In the genomic region with DNA sequence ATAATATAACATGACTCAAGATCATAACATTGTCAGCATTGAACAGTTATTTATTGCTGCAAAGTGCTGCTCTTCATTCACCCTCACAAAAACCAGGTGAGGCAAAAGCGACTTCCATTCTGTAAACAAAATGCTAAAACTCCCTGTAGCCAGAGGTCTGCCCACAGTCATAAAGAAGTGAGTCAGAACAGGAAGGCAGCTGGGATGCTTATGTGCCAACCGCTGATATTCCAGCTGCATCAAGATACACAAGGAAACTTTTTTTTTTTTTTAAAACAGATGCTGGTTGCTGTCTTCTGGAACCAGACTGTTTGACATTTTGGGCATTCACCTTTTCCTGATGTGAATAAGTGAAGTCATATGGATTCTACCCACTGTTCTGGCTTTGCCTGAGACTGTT, we compare ENCODE assay signal across 22 mouse cellular contexts.
DNase-seq lines count a peak whose midpoint lies in the region; ATAC-seq and TF ChIP-seq lines count a peak whose summit lies in the region.
"Had no signal": no experiment of that assay in that cellular context is flagged by ENCODE, and none has a peak within 500 bp of the region (broad histone marks: within the 10 kb centered on the region; RNA-seq: fewer than 3 reads in every experiment).

No protein-coding gene starts in this region.

- no peak overlapping the region for H3K27ac ChIP-seq in embryonic facial prominence, embryonic 14.5 days (replicated peaks; ENCODE audit: low read depth, low read length)
- H3K27ac ChIP-seq in embryonic facial prominence, embryonic 10.5 days (replicated peaks) = no peak overlapping the region
- no peak overlapping the region for H3K27ac ChIP-seq in CH12.LX (ENCODE audit: insufficient read depth, low read depth)
- H3K27ac ChIP-seq in intestine, embryonic 15.5 days = no peak overlapping the region
- H3K27ac ChIP-seq: embryonic facial prominence, embryonic 13.5 days; forebrain, embryonic 10.5 days; forebrain, embryonic 13.5 days; gastrocnemius, adult 2 months; hindbrain, embryonic 12.5 days; hindbrain, embryonic 15.5 days had no signal

- H3K27me3 ChIP-seq in embryonic facial prominence, embryonic 14.5 days (replicated peaks; ENCODE audit: control insufficient read depth, insufficient read depth, low read length) = no peaks in the 10 kb centered on the region
- no peaks in the 10 kb centered on the region for H3K27me3 ChIP-seq in embryonic facial prominence, embryonic 10.5 days (replicated peaks; ENCODE audit: low read depth, poor library complexity, severe bottlenecking)
- H3K27me3 ChIP-seq in CH12.LX (replicated peaks) (no peaks in the 10 kb centered on the region), myocyte (ENCODE audit: control insufficient read depth, insufficient read depth, insufficient read length) (no peaks in the 10 kb centered on the region)
- no peaks in the 10 kb centered on the region for H3K27me3 ChIP-seq in intestine, embryonic 15.5 days (replicated peaks)
- H3K27me3 ChIP-seq: embryonic facial prominence, embryonic 13.5 days; forebrain, embryonic 13.5 days; hindbrain, embryonic 12.5 days; hindbrain, embryonic 15.5 days had no signal

- no peak overlapping the region for H3ac ChIP-seq in myocyte (ENCODE audit: control insufficient read depth, insufficient read length)

- no peak overlapping the region for H3K4me2 ChIP-seq in embryonic facial prominence, embryonic 14.5 days (ENCODE audit: low read depth, low read length)
- H3K4me2 ChIP-seq in CH12.LX (ENCODE audit: insufficient read depth, low read depth, poor library complexity, severe bottlenecking) (no peak overlapping the region), myocyte (ENCODE audit: low read depth) (no peak overlapping the region)
- no peak overlapping the region for H3K4me2 ChIP-seq in intestine, embryonic 15.5 days (replicated peaks)
- H3K4me2 ChIP-seq: embryonic facial prominence, embryonic 13.5 days; forebrain, embryonic 13.5 days; heart, embryonic 11.5 days; hindbrain, embryonic 12.5 days; hindbrain, embryonic 15.5 days had no signal

- no peak for TF ChIP-seq POLR2A in CH12.LX (IDR thresholded peaks at IDR 0.05; ENCODE audit: low read depth, low read length)
- no peak for TF ChIP-seq POLR2A in myocyte (IDR thresholded peaks at IDR 0.05; ENCODE audit: insufficient read length, low read depth)

- in situ Hi-C loops in CH12.LX (cut with MboI; ENCODE audit: low pct_ligation_motif_present, low pct_unique_long_range_greater_than_20kb, low sequenced_read_pairs) = no loop called here

- no peaks in the 10 kb centered on the region for H3K4me1 ChIP-seq in embryonic facial prominence, embryonic 14.5 days (ENCODE audit: control insufficient read depth, insufficient read depth, low read length)
- no peaks in the 10 kb centered on the region for H3K4me1 ChIP-seq in embryonic facial prominence, embryonic 10.5 days
- H3K4me1 ChIP-seq in CH12.LX (ENCODE audit: control insufficient read depth in 1 of 2, insufficient read depth in 2 of 2) = peaks cover 0 to 32% of the 10 kb centered on the region in 2 experiments; a peak in 2 of 4 replicates
- no peaks in the 10 kb centered on the region for H3K4me1 ChIP-seq in intestine, embryonic 15.5 days (replicated peaks)
- H3K4me1 ChIP-seq: embryonic facial prominence, embryonic 13.5 days; forebrain, embryonic 10.5 days; forebrain, embryonic 13.5 days; hindbrain, embryonic 12.5 days; hindbrain, embryonic 15.5 days had no signal

- no peak for ATAC-seq in embryonic facial prominence, embryonic 14.5 days (ENCODE audit: low read depth)
- no peak for ATAC-seq in intestine, embryonic 15.5 days
- ATAC-seq: forebrain, embryonic 13.5 days; forebrain, embryonic 16.5 days had no signal

- peak; percentile 1 for DNase-seq in embryonic facial prominence, embryonic 14.5 days (ENCODE audit: low spot score)
- DNase-seq in embryonic facial prominence, embryonic 10.5 days (ENCODE audit: low spot score) = no peak
- DNase-seq in CH12.LX (ENCODE audit: extremely low read depth) = no peak
- DNase-seq in cerebellum, postnatal 4 days (ENCODE audit: low spot score in 2 of 2) = no peak
- DNase-seq: adrenal gland, postnatal 10 days; adrenal gland, postnatal 36 days; cerebellum, adult 18-20 months; cerebellum, adult 9-10 months; cerebellum, postnatal 14 days; gastrocnemius, adult 2 months; gastrocnemius, postnatal 14 days; heart, adult 11 months; kidney, adult 11 months had no signal

- no peak overlapping the region for H3K4me3 ChIP-seq in embryonic facial prominence, embryonic 14.5 days (ENCODE audit: low read depth, low read length)
- no peak overlapping the region for H3K4me3 ChIP-seq in embryonic facial prominence, embryonic 10.5 days
- H3K4me3 ChIP-seq in CH12.LX (replicated peaks in 1 of 3; ENCODE audit: low read depth in 2 of 3, low read length in 2 of 3, poor library complexity in 1 of 3) (no peak overlapping the region), myocyte (no peak overlapping the region)
- no peak overlapping the region for H3K4me3 ChIP-seq in intestine, embryonic 15.5 days (replicated peaks)
- H3K4me3 ChIP-seq: embryonic facial prominence, embryonic 13.5 days; forebrain, embryonic 10.5 days; forebrain, embryonic 13.5 days; gastrocnemius, adult 2 months; hindbrain, embryonic 12.5 days; hindbrain, embryonic 15.5 days had no signal

- H3K36me3 ChIP-seq in embryonic facial prominence, embryonic 14.5 days (ENCODE audit: control insufficient read depth, insufficient read depth, low read length) = no peaks in the 10 kb centered on the region
- no peaks in the 10 kb centered on the region for H3K36me3 ChIP-seq in embryonic facial prominence, embryonic 10.5 days (replicated peaks)
- H3K36me3 ChIP-seq in CH12.LX (replicated peaks in 1 of 2; ENCODE audit: control insufficient read depth in 1 of 2, insufficient read depth in 1 of 2, low read length in 1 of 2) (no peaks in the 10 kb centered on the region), myocyte (ENCODE audit: control insufficient read depth, insufficient read depth) (no peaks in the 10 kb centered on the region)
- H3K36me3 ChIP-seq in intestine, embryonic 15.5 days = no peaks in the 10 kb centered on the region
- H3K36me3 ChIP-seq: embryonic facial prominence, embryonic 13.5 days; forebrain, embryonic 10.5 days; hindbrain, embryonic 12.5 days; hindbrain, embryonic 15.5 days had no signal

- no peak for TF ChIP-seq RAD21 in CH12.LX (IDR thresholded peaks at IDR 0.05; ENCODE audit: low read depth, low read length)

- no peaks in the 10 kb centered on the region for H3K79me2 ChIP-seq in CH12.LX (replicated peaks; ENCODE audit: control insufficient read depth, extremely low read depth, insufficient read depth, poor library complexity, severe bottlenecking)
- no peaks in the 10 kb centered on the region for H3K79me2 ChIP-seq in myocyte (ENCODE audit: control insufficient read depth, insufficient read depth)

- WGBS in embryonic facial prominence, embryonic 14.5 days = 70% methylated on average over 2 of the region's 2 CpGs
- WGBS in embryonic facial prominence, embryonic 10.5 days = 78% methylated on average over 2 of the region's 2 CpGs
- 51% methylated on average over 2 of the region's 2 CpGs for WGBS in intestine, embryonic 15.5 days

- dilution Hi-C loops in CH12.LX (cut with MboI; ENCODE audit: extremely low pct_ligation_motif_present, extremely low pct_unique_long_range_greater_than_20kb, low sequenced_read_pairs) = no loop called here

- no peak for TF ChIP-seq EP300 in CH12.LX (IDR thresholded peaks at IDR 0.05; ENCODE audit: low read length)

- no peak overlapping the region for H3K9ac ChIP-seq in embryonic facial prominence, embryonic 14.5 days (ENCODE audit: low read depth, low read length)
- no peak overlapping the region for H3K9ac ChIP-seq in CH12.LX (ENCODE audit: insufficient read depth, low read depth)
- H3K9ac ChIP-seq in intestine, embryonic 15.5 days = no peak overlapping the region
- H3K9ac ChIP-seq: embryonic facial prominence, embryonic 13.5 days; forebrain, embryonic 13.5 days; hindbrain, embryonic 12.5 days; hindbrain, embryonic 15.5 days had no signal

- no peak for TF ChIP-seq CTCF in CH12.LX (conservative IDR thresholded peaks at IDR 0.05 in 1 of 2, IDR thresholded peaks at IDR 0.05 in 1 of 2; ENCODE audit: low read depth in 2 of 2, low read length in 2 of 2)

- no peaks in the 10 kb centered on the region for H3K9me3 ChIP-seq in embryonic facial prominence, embryonic 14.5 days (ENCODE audit: control insufficient read depth, low read length)
- no peaks in the 10 kb centered on the region for H3K9me3 ChIP-seq in embryonic facial prominence, embryonic 10.5 days
- no peaks in the 10 kb centered on the region for H3K9me3 ChIP-seq in CH12.LX (replicated peaks; ENCODE audit: low read length)
- no peaks in the 10 kb centered on the region for H3K9me3 ChIP-seq in intestine, embryonic 15.5 days
- H3K9me3 ChIP-seq: embryonic facial prominence, embryonic 13.5 days; forebrain, embryonic 10.5 days; forebrain, embryonic 13.5 days; hindbrain, embryonic 12.5 days; hindbrain, embryonic 15.5 days had no signal

TF ChIP-seq in CH12.LX, 34 proteins besides CTCF, POLR2A, EP300 and RAD21:
- TF ChIP-seq SIN3A (IDR thresholded peaks at IDR 0.05; ENCODE audit: low read length) = no peak
- 0 out of 2 replicates have a peak, but pooled peaks have one; percentile 51 for TF ChIP-seq ZNF384 (IDR thresholded peaks at IDR 0.05; ENCODE audit: low read depth, low read length)
- no peak for TF ChIP-seq JUN (IDR thresholded peaks at IDR 0.05; ENCODE audit: insufficient read depth, low read depth, low read length)

TF ChIP-seq in myocyte, 11 proteins besides CTCF, POLR2A, EP300 and RAD21:
- TF ChIP-seq MYOD1 (IDR thresholded peaks at IDR 0.05; ENCODE audit: control insufficient read depth in 1 of 3, insufficient read length in 2 of 3, low read depth in 2 of 3) = peak in 2 of 3 experiments; percentile 31 to 46
- TF ChIP-seq MYOG (IDR thresholded peaks at IDR 0.05; ENCODE audit: control insufficient read depth in 1 of 3, insufficient read depth in 1 of 3, insufficient read length in 2 of 3, low read depth in 2 of 3) = no peak
- no peak for TF ChIP-seq SRF (IDR thresholded peaks at IDR 0.05; ENCODE audit: control insufficient read depth, insufficient read length, low read depth)
- TF ChIP-seq TCF12 (IDR thresholded peaks at IDR 0.05; ENCODE audit: insufficient read depth, poor library complexity, severe bottlenecking) = peak; percentile 36
TF ChIP-seq in myocyte: peak in this region for 2.
